Mouse (Mus musculus) megakaryocyte, embryonic 14.5 days (primary cell): ENCODE measurements at regions not wholly inside any gene's neighbourhood (a gene's known extent, or its start where the extent isn't known, plus 50 kb on each side); places are given as distances from the start of the nearest gene placed in this dataset.

ENCODE experiments used
- FLI1 ChIP-seq: IDR thresholded peaks from 2 replicates; pipeline ENCODE4 v1.6.1; 2012; ENCODE audit warnings: low read length, inconsistent platforms, mixed read lengths
- GATA1 ChIP-seq: IDR thresholded peaks from 3 replicates; pipeline ENCODE4 v1.6.1; 2012; ENCODE audit warnings: mixed read lengths, low read length, inconsistent platforms, borderline replicate concordance

DNA sequence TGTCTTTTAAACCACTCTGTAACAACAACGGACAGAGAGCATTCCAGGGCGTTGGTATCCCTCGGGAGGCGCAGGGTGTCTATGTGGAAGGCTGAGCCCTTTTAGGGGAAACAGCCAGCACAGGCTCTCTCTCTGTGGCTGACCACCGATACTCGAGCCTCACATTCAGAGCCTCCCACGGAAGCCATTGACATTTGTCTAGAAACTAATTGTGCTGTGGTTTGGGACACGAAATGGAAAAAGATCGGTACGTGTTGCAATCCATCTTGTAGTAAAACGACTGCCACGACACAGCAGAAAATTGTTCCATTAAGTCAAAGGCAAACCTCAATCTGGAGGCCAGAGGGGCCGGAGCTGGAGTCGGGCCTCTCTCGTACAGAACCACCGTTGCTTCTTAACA, 575.9 kb upstream of the Gm19410 start:
- TF ChIP-seq GATA1 (no peak), FLI1 (no peak)
